Mouse (Mus musculus): ENCODE data around the gene Sar1b.

Sar1b gene

GRCm38 (mm10) chr11:51831962-51832909, 68.7 kb downstream of the Sar1b start:
- no peak for DNase-seq (ENCODE audit: low spot score in 2 of 2)

DNA sequence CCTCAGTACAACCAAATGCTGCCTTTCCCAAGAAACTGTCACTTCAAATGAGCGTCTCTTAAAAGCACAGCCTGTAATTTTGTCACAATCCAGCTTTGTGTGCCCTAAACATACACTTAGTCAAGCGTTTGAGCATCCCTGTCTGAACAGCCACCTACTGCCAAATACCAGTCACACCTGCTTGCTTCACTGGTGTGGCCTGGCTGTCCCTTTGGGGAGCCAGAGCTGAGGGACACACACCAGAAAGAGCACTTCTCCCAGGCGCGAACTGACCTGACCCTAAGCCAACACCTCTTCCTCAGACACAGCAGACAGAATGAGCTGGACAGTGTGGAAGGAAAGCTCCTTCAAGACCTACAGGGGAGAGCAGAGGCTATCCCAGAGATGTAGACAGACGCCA, 69.5 kb downstream of the Sar1b start:
- DNase-seq (ENCODE audit: low spot score in 2 of 2): no peak

DNA sequence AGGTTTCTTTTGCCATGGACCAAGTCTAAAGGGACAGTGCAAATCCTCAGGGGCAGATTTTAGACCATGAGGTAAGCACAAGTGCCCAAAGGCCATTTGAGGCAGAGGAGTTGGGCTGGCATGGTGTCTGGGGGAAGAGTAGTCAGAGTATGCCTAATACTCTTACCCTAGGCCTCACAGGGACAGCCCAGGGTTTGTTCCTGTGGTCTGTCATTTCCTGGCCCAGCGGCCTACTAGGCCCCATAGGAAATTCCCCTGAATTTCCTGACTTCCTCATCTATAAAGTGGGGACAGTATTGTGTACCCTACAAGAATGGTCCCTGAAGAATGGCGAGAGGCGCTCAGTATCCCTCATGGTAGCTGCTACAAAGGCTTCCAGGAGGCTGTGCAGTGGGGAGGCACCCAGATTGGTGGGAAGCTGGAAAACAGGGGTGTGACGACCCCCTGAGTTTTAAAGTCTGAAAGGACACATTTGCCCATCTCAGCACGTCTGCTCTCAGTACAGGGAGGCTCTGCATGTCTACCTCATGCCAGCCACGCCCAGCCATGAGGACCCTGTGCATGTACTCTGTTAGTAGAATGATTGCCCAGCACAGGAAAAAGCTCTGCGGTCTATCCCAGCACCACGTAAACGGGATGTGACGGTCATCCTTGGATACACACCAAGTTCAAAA, 70.0 kb downstream of the Sar1b start:
- no peak for DNase-seq (ENCODE audit: low spot score in 2 of 2)

GRCm38 (mm10) chr11:51834067-51834411, 70.6 kb downstream of the Sar1b start:
- DNase-seq (ENCODE audit: low spot score in 2 of 2): no peak

- DNase-seq (ENCODE audit: low spot score in 2 of 2): no peak
These were observed 72.1 kb downstream of the Sar1b start for GRCm38 (mm10) chr11:51835598-51835997.

GRCm38 (mm10) chr11:51836506-51836905, 73.0 kb downstream of the Sar1b start:
- no peak for DNase-seq (ENCODE audit: low spot score in 2 of 2)

GRCm38 (mm10) chr11:51837164-51838153, 74.0 kb downstream of the Sar1b start:
- no peak for DNase-seq (ENCODE audit: low spot score in 2 of 2)

- DNase-seq (ENCODE audit: low spot score in 2 of 2): no peak
These were observed 75.6 kb downstream of the Sar1b start for GRCm38 (mm10) chr11:51839106-51839505.

- no peak for DNase-seq (ENCODE audit: low spot score in 2 of 2)
These were observed 76.5 kb downstream of the Sar1b start for GRCm38 (mm10) chr11:51839973-51840372.

- no peak for DNase-seq (ENCODE audit: low spot score in 2 of 2)
These were observed 77.2 kb downstream of the Sar1b start for GRCm38 (mm10) chr11:51840657-51841056.

GRCm38 (mm10) chr11:51841149-51841548, 77.7 kb downstream of the Sar1b start:
- DNase-seq (ENCODE audit: low spot score in 2 of 2): no peak
